Mouse (Mus musculus): ENCODE results near the gene Tada2a.

- TF ChIP-seq POLR2A (IDR thresholded peaks at IDR 0.05; ENCODE audit: borderline replicate concordance, extremely low read depth, low read depth, low read length), result no peak
- TF ChIP-seq CTCF (IDR thresholded peaks at IDR 0.05; ENCODE audit: insufficient read depth, low read length), result no peak
These were observed 49.5 kb downstream of the Tada2a start for GRCm38 (mm10) chr11:84079887-84080286.
